Mouse (Mus musculus) forebrain, postnatal 0 days (tissue): ENCODE results near the gene Taf12. TPM values are rescaled to one million over a fixed set of nuclear protein-coding genes. Genes with fewer than 3 reads are reported as not detected.

ENCODE experiments used
- ATAC-seq: fragments of 200-750 bp; cut with Nextera tagmentation; 2 replicates; pipeline ENCODE4 v1.8.0; 2017; ENCODE audit warnings: mild to moderate bottlenecking, moderate library complexity
- DNase-seq: peaks from one replicate; pipeline ENCODE4 v3.0.0-alpha.2; 2015
- H3K27ac ChIP-seq: fragments of 300-500 bp; sonication (generic); 2 replicates; pipeline ENCODE4 v1.5.1; 2014; ENCODE audit warnings: low read depth, mild to moderate bottlenecking, antibody characterized with exemption, low read length, moderate library complexity, mixed read lengths
- H3K27me3 ChIP-seq: fragments of 300-500 bp; sonication (generic); 2 replicates; pipeline ENCODE4 v1.6.1; 2014; ENCODE audit warnings: mild to moderate bottlenecking, low read length, mixed read lengths; ENCODE audit not compliant: insufficient read depth
- H3K36me3 ChIP-seq: fragments of 300-500 bp; sonication (generic); 2 replicates; pipeline ENCODE4 v1.6.1; 2014; ENCODE audit warnings: mild to moderate bottlenecking, moderate library complexity; ENCODE audit not compliant: insufficient read depth
- H3K4me1 ChIP-seq: fragments of 300-500 bp; sonication (generic); 2 replicates; pipeline ENCODE4 v1.6.1; 2014; ENCODE audit warnings: antibody characterized with exemption; ENCODE audit not compliant: insufficient read depth
- H3K4me2 ChIP-seq: fragments of 300-500 bp; sonication (generic); 2 replicates; pipeline ENCODE4 v1.6.1; 2014; ENCODE audit warnings: low read depth, mild to moderate bottlenecking, moderate library complexity
- H3K4me3 ChIP-seq: fragments of 300-500 bp; sonication (generic); 2 replicates; pipeline ENCODE4 v1.5.1; 2014; ENCODE audit warnings: low read depth, low read length, mixed read lengths
- H3K9ac ChIP-seq: fragments of 300-500 bp; sonication (generic); 2 replicates; pipeline ENCODE4 v1.6.1; 2014; ENCODE audit warnings: mild to moderate bottlenecking
- H3K9me3 ChIP-seq: fragments of 300-500 bp; sonication (generic); 2 replicates; pipeline ENCODE4 v1.6.1; 2016; ENCODE audit warnings: low read length
- CTCF ChIP-seq: sonication (generic); IDR thresholded peaks from 2 replicates; pipeline ENCODE4 v1.5.1; 2016; ENCODE audit warnings: antibody characterized with exemption, control low read depth, low read depth
- WGBS: fragments of 180-500 bp; shearing (Covaris S2); extraction: QIAGEN DNeasy Blood & Tissue Kit; methylation state at CpG from one replicate; pipeline ENCODE4 v1.1.7; 2014; 5-methylcytosine and 5-hydroxymethylcytosine counted together
- polyA plus RNA-seq: library from polyadenylated mRNA; unstranded; fragments of >200 nt; fragmentation: Nextera tagmentation; extraction: Ambion mirVana; gene quantifications from 2 replicates; pipeline ENCODE4 v1.2.1, GENCODE M21; 2015
- total RNA-seq: library from RNA; depleted of rRNA; stranded (reverse); fragments of >200 nt; gene quantifications from 2 replicates; pipeline ENCODE4 v1.2.3, GENCODE M21; 2014; rRNA removed

Taf12 gene
- 8.0 and 15.2 TPM in 2 replicates for total RNA-seq
- 27.8 and 30.5 TPM in 2 replicates for polyA plus RNA-seq

- H3K9me3 ChIP-seq: no peaks in the 10 kb centered on the region
- peak within 1 kb of the TSS; percentile 86 for H3K9ac ChIP-seq
- TF ChIP-seq CTCF: 0 out of 2 replicates have a peak, but pooled peaks have one; percentile 7
- H3K4me3 ChIP-seq: peak within 1 kb of the TSS; percentile 62
- H3K27ac ChIP-seq: peak within 1 kb of the TSS; percentile 93
- ATAC-seq (peak; percentile 94), DNase-seq (peak; percentile 98)
- under 1% methylated on average over 48 of the region's 48 CpGs for WGBS
- no peaks in the 10 kb centered on the region for H3K36me3 ChIP-seq
- peak within 1 kb of the TSS; percentile 94 for H3K4me2 ChIP-seq
- H3K4me1 ChIP-seq: peaks cover 7% of the 10 kb centered on the region; the same call in 1 of the 2 replicates
- no peaks in the 10 kb centered on the region for H3K27me3 ChIP-seq
Measured at GRCm38 (mm10) chr4:132274156-132274862, at the start of gene Taf12. Taf12 (plus strand) TSS chr4:132274375.

GRCm38 (mm10) chr4:132230422-132230821, 43.8 kb upstream of the Taf12 start:
- WGBS: 93% methylated on average over 5 of the region's 5 CpGs

GRCm38 (mm10) chr4:132234710-132235109, 39.5 kb upstream of the Taf12 start:
- H3K27ac ChIP-seq: no peak overlapping the region
- WGBS: 96% methylated on average over 8 of the region's 8 CpGs
- H3K9me3 ChIP-seq: no peaks in the 10 kb centered on the region
- H3K4me2 ChIP-seq: no peak overlapping the region
- no peak overlapping the region for H3K9ac ChIP-seq
- no peaks in the 10 kb centered on the region for H3K27me3 ChIP-seq
- H3K4me1 ChIP-seq: no peaks in the 10 kb centered on the region
- H3K36me3 ChIP-seq: peaks cover 77% of the 10 kb centered on the region
- no peak for DNase-seq
- TF ChIP-seq CTCF: no peak
- no peak overlapping the region for H3K4me3 ChIP-seq
- no peak for ATAC-seq

More at GRCm38 (mm10) chr4:132230422-132230821, 43.8 kb upstream of the Taf12 start:
- Histone ChIP-seq H3K9me3 (no peaks in the 10 kb centered on the region), H3K4me1 (no peaks in the 10 kb centered on the region), H3K36me3 (peaks cover 84% of the 10 kb centered on the region), H3K4me3 (no peak overlapping the region), H3K27me3 (no peaks in the 10 kb centered on the region), H3K27ac (no peak overlapping the region), H3K4me2 (no peak overlapping the region), H3K9ac (no peak overlapping the region)
- ATAC-seq: no peak
- DNase-seq: no peak
- no peak for TF ChIP-seq CTCF

GRCm38 (mm10) chr4:132238356-132238755, 35.8 kb upstream of the Taf12 start:
- no peak overlapping the region for H3K27ac ChIP-seq
- no peak for TF ChIP-seq CTCF
- no peaks in the 10 kb centered on the region for H3K27me3 ChIP-seq
- no peak for ATAC-seq
- H3K9me3 ChIP-seq: no peaks in the 10 kb centered on the region
- DNase-seq: no peak
- H3K4me1 ChIP-seq: no peaks in the 10 kb centered on the region
- H3K4me3 ChIP-seq: no peak overlapping the region
- WGBS: 88% methylated on average over 4 of the region's 4 CpGs
- no peak overlapping the region for H3K4me2 ChIP-seq
- peaks cover 68% of the 10 kb centered on the region for H3K36me3 ChIP-seq
- no peak overlapping the region for H3K9ac ChIP-seq

GRCm38 (mm10) chr4:132240367-132240766, 33.8 kb upstream of the Taf12 start:
- Histone ChIP-seq H3K27ac (no peak overlapping the region), H3K36me3 (peaks cover 57% of the 10 kb centered on the region)
- WGBS: 92% methylated on average over 3 of the region's 3 CpGs

GRCm38 (mm10) chr4:132241208-132241607, 33.0 kb upstream of the Taf12 start:
- 94% methylated on average over 3 of the region's 3 CpGs for WGBS
- no peak for ATAC-seq
- peaks cover 57% of the 10 kb centered on the region for H3K36me3 ChIP-seq
- no peak overlapping the region for H3K9ac ChIP-seq
- H3K27ac ChIP-seq: no peak overlapping the region
- H3K4me2 ChIP-seq: no peak overlapping the region
- H3K4me1 ChIP-seq: no peaks in the 10 kb centered on the region
- no peak overlapping the region for H3K4me3 ChIP-seq
- H3K9me3 ChIP-seq: no peaks in the 10 kb centered on the region
- no peak for DNase-seq
- no peaks in the 10 kb centered on the region for H3K27me3 ChIP-seq
- TF ChIP-seq CTCF: no peak

More at GRCm38 (mm10) chr4:132240367-132240766, 33.8 kb upstream of the Taf12 start:
- H3K4me2 ChIP-seq: no peak overlapping the region
- H3K4me1 ChIP-seq: no peaks in the 10 kb centered on the region
- H3K9ac ChIP-seq: no peak overlapping the region
- no peaks in the 10 kb centered on the region for H3K9me3 ChIP-seq
- ATAC-seq (no peak), DNase-seq (no peak)
- no peaks in the 10 kb centered on the region for H3K27me3 ChIP-seq
- no peak overlapping the region for H3K4me3 ChIP-seq
- no peak for TF ChIP-seq CTCF

GRCm38 (mm10) chr4:132245643-132246042, 28.5 kb upstream of the Taf12 start:
- peaks cover 55% of the 10 kb centered on the region for H3K36me3 ChIP-seq

More at GRCm38 (mm10) chr4:132245643-132246042, 28.5 kb upstream of the Taf12 start:
- Histone ChIP-seq H3K4me1 (no peaks in the 10 kb centered on the region), H3K4me3 (no peak overlapping the region), H3K27me3 (no peaks in the 10 kb centered on the region), H3K9me3 (no peaks in the 10 kb centered on the region), H3K27ac (no peak overlapping the region), H3K4me2 (no peak overlapping the region), H3K9ac (no peak overlapping the region)
- no peak for TF ChIP-seq CTCF
- ATAC-seq: no peak
- no peak for DNase-seq
- WGBS: 98% methylated on average over 3 of the region's 3 CpGs
